Mouse (Mus musculus) left cerebral cortex, postnatal 36 days (tissue): ENCODE results near the gene Zbtb46. TPM values are rescaled to one million over a fixed set of nuclear protein-coding genes. Genes with fewer than 3 reads are reported as not detected.
"Not testable (repeated sequence)": the region's sequence is repeated elsewhere in the genome, so short reads cannot be mapped to it uniquely, and the experiment has no call there.

ENCODE experiments used
- DNase-seq, 2 experiments: peaks; one replicate each; pipeline ENCODE4 v3.0.0; 2021 to 2022; ENCODE audit warnings: low spot score in 2 of 2, mixed read lengths in 1 of 2
- intact Hi-C: fragments of 180-260 bp; cut with DNase I; formaldehyde crosslinking; loops from one replicate; pipeline ENCODE4 v1.15.1; 2025
- total RNA-seq, 2 experiments: library from RNA; stranded (reverse); gene quantifications; 2 replicates each; pipeline ENCODE4 v1.2.3; 2021

Gene Zbtb46
- 10 to 100 TPM; 10.3 to 12.3 TPM for total RNA-seq

DNA sequence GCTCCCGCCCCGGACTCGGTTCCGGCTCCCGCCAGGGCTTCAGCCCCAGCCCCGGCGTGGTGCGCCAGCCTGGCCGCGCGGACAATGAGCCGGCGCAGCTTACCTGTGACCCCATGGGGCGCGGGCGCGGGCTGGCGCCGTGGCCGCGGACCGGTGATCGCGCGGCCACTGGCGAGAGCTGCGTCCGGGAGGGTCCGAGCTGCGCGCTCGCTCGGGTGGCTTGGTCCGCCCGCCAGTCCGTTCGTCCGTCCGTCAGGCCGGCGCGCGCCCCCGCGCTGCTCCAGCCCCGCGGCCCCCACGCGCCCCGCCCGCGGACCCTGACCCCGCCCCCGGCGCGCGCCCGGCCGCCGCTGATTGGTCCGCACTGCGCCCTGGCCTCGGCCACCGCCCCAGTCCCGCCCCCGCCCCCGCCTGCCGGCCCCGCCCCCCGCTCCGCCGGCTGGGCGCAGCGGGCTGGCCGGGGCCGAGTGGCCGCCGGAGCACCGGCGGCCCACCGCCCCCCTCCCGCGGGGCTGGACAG is at the start of gene Zbtb46:
Zbtb46 (minus strand) TSS at position 274 of the 520 bp plus-strand sequence.
- intact Hi-C loops, result loop anchor here (2.0 to 5.0 kb wide), 2 partner anchors 38 to 47 kb away; partner anchors contain the start of gene Tpd52l2
- DNase-seq, result peak; percentile 50 to 76

DNA sequence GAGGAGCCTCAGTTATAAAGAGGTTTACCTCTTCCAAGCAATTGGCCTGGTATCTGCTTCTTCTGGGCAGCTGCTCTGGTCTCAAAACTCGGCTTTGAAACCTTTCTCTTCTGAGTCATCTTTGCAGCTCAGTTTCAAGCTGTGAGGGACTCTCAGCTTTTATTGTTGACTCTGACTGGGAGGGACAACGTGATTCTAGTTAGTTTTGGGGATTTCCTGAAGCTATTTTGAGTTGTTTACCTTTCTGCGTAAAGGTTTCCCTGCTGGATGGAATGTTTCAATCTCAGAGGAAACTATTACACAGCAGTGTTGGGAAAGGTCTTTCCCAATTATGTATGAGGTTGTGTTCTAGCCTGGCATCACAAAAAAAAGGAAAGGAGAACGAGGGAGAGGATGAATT is 39.4 kb upstream of the Zbtb46 start:
- no peak for DNase-seq
- intact Hi-C loops, result no loop called here

DNA sequence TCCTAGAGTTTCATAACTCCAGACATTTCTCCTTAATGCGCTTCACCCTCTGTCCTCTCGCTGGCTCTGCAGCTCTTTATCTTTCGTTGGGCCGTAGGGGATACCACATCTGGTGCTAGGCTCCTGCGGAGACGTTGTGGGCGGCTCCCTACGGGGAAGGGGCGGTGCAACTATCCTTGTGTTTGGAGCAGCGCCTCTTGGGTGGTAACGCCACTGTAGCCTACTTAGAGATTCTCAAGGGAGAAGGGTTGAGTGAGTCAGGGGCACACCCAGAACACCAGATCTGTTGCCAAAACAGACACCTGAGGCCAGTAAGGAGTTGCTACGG is 38.3 kb upstream of the Zbtb46 start:
- peak; percentile 40 to 44 for DNase-seq
- intact Hi-C loops, result loop anchor here (2.0 kb wide), 2 partner anchors 39 to 87 kb away; partner anchors contain the start of gene Zbtb46

DNA sequence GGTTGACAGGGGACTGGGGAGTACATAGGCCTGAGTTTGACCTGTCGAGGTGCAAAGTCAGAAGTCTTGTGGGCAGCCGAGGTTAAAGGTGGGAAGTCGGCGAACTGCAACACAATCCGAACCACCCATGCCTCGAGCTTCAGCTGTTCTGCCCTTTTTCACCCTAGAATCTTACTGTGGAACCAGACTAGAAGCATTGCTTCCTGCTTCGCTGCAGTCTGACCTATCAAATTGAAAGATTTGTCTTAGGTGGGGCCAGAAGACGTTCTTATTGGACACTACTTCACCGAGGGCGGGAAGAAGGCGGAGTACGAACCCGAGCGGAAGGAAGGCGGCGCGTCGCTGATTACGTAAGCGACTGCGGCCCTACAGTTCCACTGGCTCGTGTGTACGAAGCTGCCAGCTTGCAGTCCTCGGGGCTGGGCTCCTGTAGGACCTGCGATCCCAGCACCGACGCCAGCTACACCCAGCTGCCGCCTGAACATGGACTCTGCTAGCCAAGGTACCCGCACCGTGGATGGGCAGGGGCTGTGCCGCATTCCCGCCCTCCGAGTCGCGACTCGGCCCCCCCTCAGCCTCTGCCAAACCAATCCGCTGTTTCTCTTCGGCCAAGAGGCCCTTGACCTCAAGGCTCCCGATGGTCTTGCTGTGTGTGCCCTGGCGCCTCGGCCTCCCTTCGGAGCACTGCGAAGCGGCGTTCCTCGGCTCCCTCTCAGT is 37.8 kb upstream of the Zbtb46 start, which contains the start of gene Tpd52l2:
Tpd52l2 (plus strand) TSS at position 312 of the 717 bp plus-strand sequence.
- intact Hi-C loops, result loop anchor here (1.0 to 2.0 kb wide), 3 partner anchors 38 to 105 kb away; partner anchors contain the start of gene Zbtb46
- DNase-seq, result peak; percentile 86 to 90

DNA sequence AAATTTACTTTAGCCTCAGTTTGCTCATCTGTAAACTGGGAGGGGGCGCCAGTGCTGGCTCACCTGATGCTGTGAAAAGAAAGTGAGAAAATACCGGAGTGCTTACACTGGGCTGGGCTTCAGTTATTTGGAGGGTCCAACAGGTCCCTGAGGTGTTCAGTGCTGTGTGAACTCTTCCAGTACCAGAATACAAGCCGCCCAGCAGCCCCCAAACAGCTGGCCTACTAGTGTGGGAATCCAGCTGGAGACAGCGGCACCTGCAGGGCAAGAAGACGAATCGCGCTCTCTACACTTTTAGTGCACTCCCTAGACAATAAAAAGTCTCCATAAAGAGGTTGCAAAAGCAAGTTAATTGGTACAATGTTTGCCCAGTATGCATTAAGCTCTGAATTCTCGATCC is 37.1 kb upstream of the Zbtb46 start:
- peak; percentile 26 to 45 for DNase-seq
- intact Hi-C loops, result loop anchor here (1.0 to 2.0 kb wide), 3 partner anchors 37 to 104 kb away; partner anchors contain the start of gene Zbtb46

DNA sequence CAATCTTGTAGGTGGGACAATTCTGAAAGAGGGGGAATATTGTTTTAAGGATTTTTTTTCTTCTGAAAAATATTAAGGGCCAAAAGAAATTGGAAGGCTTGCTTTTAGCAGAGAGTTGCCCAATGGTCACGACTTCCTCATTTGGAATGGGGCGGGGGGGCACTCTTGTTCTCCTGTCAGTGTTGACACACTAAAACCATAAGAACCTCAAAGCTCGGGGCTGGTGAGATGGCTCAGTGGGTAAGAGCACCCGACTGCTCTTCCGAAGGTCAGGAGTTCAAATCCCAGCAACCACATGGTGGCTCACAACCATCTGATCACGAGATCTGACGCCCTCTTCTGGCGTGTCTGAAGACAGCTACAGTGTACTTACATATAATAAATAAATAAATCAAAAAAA is 36.6 kb upstream of the Zbtb46 start:
- not testable (repeated sequence) for DNase-seq
- intact Hi-C loops, result loop anchor here (1.0 to 2.0 kb wide), 3 partner anchors 37 to 104 kb away; partner anchors contain the start of gene Zbtb46

DNA sequence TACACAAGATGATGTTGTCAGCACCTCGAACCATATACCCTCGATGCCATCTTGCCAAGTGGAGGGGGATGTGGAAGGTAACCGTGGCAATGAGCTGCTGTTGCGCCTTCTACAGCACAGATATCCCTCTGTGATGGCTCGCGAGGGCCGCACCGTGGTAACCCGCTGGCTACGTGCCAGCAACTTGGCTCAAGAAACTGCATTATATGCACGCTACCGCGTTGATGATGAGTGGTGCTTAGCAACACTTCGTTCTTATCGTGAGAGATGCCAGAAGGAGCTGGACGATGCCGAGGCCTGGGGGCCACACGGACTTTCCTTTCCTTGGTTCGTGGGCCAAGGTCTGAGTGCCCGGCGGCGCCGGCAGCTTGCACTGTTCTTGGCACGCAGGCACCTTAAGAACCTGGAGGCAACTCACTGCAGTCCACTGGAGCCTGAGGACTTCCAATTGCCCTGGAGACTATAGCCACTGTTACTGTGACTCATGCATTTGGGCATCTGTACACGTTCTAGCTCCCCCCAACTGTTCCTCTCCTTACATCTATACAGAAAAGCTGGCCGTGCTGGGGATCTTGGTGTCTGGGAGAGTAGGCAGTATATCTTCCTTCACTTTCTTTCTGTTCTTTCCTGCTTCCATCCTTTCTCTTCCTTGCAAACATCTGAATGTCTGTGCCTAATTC is 35.2 kb upstream of the Zbtb46 start:
- intact Hi-C loops, result no loop called here
- no peak for DNase-seq

DNA sequence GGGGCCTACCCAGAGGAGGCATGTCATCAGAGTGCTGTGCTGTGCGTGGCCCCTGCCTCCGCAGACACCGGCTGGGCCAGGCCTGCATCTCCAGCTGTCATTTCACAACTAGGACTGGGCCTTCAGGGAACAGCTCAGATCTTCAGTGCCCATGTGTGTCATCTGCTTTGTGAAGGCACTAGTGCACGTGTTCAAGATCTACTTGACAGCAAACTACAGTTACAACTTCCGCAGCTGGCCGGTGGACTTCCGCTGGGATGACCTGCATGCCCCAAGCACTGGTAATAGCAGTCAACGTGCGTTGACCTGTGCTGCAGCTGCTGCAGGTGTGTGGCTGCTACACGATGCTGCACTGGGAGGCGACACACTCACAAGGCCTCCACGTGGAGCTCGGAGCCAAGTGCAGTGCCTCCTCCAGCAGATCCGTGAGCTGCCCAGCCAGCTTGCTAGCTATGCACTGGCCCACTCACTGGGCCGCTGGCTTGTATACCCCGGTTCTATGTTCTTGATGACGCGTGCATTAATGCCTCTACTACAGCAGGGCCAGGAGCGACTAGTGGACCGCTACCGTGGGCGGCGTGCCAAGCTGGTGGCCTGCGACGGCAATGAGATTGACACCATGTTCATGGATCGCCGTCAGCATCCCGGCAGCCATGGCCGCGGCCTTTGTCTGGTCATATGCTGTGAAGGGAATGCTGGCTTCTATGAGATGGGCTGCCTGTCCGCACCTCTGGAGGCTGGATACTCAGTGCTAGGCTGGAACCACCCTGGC is 34.1 kb upstream of the Zbtb46 start, which contains the start of gene Abhd16b:
Abhd16b (plus strand) TSS at position 51 of the 772 bp plus-strand sequence.
- intact Hi-C loops, result no loop called here
- no peak for DNase-seq

DNA sequence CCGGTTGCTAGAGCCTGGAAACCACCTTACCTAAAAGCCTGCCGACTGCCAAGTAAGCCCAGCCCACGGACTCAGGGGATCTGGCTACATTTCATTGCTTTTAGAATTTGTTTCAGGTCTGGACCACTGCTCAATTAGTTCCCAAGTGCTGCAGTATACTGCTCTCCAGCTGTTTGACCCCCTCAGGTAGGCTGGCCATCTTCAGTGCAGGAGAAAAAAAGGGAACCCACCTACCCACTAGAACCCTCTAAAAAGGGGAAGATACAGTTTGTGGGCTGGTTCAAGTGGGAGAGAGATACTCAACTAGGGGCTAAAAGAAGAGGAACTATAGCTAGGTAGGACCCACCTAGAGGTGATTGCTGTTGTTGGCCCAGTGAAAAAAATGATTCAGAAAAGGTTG is 33.0 kb upstream of the Zbtb46 start:
- intact Hi-C loops, result no loop called here
- no peak for DNase-seq

DNA sequence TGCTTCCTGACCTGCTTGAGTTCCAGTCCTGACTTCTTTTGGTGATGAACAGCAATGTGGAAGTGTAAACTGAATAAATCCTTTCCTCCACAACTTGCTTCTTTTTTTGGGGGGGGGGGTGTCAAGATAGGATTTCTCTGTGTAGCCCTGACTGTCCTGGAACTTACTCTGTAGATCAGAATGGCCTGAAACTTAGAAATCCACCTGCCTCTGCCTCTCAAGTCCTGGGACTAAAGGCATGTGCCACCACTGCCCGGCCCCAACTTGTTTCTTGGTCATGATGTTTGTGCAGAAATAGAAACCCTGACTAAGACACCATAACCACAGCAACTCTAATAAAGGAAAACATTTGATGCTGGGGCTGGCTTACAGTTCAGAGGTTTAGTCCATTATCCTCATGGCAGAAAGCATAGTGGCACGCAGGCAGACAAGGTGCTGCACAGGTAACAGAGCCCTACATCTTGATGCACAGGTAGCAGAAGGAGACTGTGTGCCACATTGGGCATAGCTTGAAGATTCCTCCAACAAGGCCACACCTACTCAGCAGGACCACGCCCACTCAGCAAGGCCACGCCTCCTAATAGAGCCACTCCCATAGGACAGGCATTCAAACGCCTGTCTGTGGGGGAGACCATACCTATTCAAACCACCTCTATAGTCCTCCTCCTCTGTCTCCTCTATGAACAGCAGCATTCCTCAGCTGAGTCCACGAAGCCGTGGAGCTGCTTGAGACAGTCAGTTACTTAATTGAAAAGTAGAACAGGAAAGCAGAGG is 32.4 kb upstream of the Zbtb46 start:
- DNase-seq, result no peak
- intact Hi-C loops, result no loop called here

DNA sequence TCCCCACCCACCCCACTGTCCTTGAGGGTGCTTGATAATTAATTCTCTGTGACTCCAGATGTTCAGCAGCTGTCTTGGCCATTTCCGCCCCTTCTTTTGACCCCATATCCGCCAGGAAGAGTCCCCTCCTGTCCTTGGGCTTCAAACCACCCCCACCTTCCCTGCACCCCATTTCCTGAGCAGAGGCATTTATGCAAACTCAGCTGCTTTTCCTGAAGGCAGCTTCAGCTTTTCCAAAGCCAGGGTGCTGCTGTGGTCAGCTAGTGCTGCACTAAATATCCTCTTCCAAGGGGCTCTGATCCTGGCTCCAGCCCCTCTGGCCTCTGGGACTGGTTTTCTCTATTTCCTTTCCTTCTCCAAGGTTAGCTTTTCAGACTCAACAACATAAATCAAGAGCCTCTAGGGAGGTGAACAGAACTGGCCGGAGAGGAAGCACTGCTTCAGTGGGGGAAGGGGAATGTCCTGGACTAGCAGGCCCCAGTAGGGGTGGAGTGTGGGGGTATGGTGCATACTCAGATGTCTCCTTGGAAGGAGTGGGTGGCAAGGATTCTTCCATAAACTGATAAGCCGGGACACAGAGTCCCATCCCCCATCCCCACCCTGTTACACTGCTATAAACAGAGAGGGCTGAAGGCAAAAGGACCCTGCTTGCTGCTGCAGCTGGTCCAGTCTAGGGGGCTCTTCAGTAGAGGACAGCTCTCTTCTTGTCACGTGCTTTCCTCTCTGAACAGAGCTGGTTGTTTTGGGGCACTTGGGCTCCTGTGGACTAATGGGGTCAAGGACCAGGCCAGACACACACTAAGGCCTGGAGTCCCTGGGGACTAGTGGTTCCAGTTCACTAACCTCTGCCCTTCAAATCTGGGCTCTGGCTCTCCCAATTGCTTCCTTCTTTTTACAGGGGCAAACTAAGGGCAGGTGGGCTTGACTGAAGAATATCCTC is 28.4 kb upstream of the Zbtb46 start:
- DNase-seq, result no peak

DNA sequence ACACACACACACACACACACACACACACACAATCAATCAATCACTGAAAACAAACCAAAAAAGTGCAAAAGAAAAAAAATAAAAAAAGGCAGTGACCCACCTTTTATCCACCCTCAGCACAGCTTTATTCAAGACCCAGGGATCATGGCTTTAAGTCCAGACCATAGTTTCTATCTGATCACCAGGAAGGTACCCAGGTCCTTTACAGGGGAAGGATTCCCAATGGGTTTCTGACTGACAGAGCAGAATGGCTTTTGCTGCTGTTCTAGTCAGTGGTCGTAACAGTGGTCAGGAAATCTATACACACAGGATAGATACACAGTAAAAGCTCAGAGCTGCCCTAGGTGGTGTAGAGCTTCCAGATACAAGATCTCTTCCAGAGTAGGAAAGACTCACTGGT is 26.5 kb upstream of the Zbtb46 start:
- intact Hi-C loops, result no loop called here
- no peak for DNase-seq

More for the DNA sequence above, 28.4 kb upstream of the Zbtb46 start:
- intact Hi-C loops, result no loop called here

DNA sequence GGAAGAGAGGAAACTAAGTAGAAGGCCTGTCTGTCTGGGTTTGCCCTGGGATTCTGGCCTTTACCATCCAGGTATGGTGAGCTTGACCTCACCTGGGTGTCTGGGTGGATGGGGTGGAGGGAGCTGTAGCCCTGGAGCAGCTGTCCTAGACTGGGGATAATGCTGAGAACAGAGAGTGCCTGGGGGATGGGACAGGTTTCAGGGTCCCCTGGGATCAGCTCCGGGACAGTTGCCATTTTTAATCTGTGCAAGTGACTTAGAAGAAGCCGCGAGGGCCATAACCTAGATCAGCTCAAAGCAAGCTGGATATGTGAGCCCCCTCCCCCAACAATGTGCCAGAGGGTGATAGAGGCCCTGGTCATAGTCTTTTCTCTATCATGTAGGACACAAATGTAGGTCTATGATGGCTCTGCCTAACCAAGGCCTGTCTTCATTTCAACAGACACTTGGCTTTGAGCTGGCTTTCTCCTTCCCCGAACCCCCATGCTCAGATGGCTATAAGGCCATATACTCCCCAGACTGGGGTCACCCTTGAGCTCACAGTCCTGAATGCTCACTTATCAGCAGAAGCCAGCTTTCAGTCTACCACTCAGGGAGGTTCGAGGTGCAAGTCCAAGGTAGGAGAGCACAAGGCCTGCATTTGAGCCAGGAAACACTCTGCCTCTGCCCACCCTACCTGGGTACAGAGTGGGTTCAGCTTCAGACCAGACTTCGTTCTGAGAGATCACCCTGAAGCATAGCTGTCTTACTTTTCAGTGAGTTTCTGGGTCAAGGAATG is 25.4 kb upstream of the Zbtb46 start:
- intact Hi-C loops, result no loop called here

DNA sequence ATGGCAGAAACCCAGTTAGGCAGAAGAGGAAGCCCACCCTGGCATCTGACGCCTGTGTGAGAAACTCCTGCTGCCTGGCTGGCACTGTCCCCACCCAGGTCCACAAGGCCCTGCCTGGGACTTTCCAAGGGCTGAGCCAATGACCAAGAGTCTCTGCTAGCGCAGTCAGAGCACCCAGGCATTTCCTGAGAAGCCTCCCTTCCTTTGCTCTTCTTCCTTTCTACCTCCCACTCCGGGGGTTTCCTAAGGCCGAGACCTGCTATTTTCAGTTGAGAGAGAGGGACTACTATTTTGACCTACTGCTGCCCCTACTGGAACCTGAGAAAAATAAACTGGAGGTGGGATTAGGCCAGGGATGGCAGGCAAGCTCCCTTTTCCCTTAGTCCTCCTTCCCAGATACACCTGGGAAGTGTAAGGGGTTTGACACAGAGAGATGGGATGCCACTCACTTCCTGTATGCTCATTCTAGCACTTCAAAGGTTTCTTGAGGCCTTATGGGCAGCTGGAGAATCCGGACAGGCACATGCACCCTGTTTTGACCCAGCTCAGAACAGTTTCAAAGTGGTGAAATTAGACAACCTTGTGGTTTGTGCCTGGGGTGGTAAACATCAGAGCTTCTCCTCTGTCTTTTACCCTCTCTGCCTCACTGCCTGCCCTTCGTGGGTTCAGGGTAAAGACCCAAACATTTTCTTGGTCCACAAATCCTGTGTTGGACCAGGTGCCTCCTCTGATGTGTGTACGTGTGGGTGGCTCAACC is 24.5 kb upstream of the Zbtb46 start:
- intact Hi-C loops, result no loop called here
- DNase-seq, result no peak

More for the DNA sequence above, 25.4 kb upstream of the Zbtb46 start:
- no peak for DNase-seq

DNA sequence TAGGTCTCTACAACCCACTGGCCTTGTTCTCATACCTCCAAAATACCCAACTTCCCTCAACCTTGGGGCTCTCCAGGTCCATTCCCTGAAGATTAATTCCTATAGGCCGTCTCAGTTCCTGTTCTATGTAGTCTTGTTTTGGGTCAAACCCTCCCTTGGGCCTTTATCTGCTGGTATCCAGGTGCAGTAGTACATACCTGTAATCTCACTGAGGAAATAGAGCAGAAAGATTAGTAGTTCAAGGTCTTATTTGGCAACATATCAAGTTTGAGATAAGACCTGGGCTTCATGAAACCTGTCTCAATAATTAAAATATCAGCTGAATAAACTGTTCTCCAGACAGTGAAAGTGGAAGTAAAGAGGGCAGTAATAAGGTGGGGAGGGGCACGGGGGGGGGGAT is 23.9 kb upstream of the Zbtb46 start:
- intact Hi-C loops, result no loop called here
- no peak for DNase-seq

DNA sequence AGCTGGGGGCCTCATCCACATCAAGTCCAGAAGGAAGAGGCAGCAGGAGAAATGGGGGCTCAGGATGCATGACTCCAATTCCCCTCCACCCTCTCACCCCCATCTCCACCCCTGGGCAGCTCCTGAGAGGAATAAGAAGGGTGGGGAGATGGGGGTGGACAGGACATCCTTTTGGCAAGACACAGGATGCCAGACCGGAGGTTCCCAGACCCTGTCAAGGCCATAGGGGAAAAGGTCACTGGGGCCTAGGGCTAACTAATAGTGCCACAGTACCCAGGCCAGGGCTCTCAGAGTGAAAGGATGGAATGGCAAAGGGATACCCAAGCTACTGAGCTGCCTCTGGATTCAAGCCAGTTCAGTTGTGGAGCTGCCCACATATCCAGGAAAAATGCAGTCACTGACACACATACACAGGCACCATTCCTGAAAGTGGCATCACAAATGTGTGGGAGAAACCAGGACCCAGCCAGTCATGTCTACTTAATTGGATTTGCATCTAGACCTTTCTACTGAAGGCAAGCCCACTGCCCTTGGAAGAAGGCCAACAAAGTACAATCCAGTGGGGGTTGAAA is 13.1 kb upstream of the Zbtb46 start:
- intact Hi-C loops, result no loop called here
- DNase-seq, result no peak
